Mouse (Mus musculus) macrophage (primary cell): ENCODE measurements around the gene Spns2. TPM values are rescaled to one million over a fixed set of nuclear protein-coding genes. Genes with fewer than 3 reads are reported as not detected.
A peak's percentile ranks its signal among the peaks of the same experiment; 100 is the strongest.
"Not testable (repeated sequence)": the region's sequence is repeated elsewhere in the genome, so short reads cannot be mapped to it uniquely, and the experiment has no call there.

Source experiments
- H3K27ac ChIP-seq: fragments of 350-480 bp; formaldehyde crosslinking; 2 replicates; pipeline ENCODE4 v1.9.0; 2021
- H3K36me3 ChIP-seq: fragments of 350-480 bp; formaldehyde crosslinking; 2 replicates; pipeline ENCODE4 v1.9.0; 2021; ENCODE audit errors: inconsistent target
- H3K4me3 ChIP-seq: fragments of 350-480 bp; formaldehyde crosslinking; 2 replicates; pipeline ENCODE4 v1.9.0; 2021; ENCODE audit errors: inconsistent target
- H3K79me2 ChIP-seq: fragments of 350-480 bp; formaldehyde crosslinking; 2 replicates; pipeline ENCODE4 v1.9.0; 2021; ENCODE audit errors: inconsistent target
- WGBS: methylation state at CpG from one replicate; pipeline ENCODE4 v1.1.7; 2026; ENCODE audit warnings: inconsistent platforms; ENCODE audit not compliant: missing documents; 5-methylcytosine and 5-hydroxymethylcytosine counted together
- polyA plus RNA-seq: library from polyadenylated mRNA; stranded (reverse); fragments of 250-400 nt; gene quantifications from 3 replicates; pipeline ENCODE4 v1.2.4, GENCODE M21; 2018; ENCODE audit warnings: inconsistent platforms

The Spns2 gene
- polyA plus RNA-seq, 1 experiment from 2014 or later, result not detected

DNA sequence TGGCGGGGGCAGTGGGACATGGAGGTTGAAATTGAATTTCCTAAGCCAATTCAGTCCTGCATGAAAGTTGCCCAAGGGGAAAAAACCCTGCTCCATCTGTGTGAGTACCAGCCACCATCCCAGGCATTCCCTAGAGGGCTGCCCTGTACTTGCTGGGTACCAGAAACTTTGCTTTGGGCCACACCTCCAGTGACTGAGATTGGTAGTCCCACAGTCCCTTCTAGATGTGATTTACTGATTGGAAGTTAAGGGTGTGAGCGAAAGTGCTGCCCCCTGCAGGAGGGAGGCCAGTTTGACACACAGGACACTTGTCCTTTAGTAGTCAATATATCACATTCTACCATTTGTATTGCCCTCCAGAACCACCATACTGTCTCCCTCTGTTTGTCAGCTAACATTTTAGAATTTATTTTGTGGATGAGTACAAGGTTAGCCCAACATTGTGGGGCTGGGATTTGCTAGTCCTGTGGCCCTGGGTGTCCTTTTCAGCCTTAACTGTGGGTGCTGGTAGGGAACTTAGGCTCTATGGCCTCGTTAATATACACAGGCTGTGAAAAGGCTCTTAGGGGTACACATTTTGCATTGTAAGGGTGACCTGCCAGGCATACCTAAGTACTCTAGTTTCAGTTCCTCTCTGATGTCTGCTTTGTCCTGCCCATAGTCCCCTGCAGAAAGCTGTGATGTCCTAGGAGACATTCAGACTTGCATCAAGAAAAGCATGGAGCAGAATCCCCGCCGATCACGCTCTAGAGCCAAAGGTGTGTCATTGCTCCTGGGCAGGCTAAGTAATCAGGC is 43.2 kb downstream of the Spns2 start:
- H3K36me3 ChIP-seq, result peaks cover 89% of the 10 kb centered on the region
- no peak overlapping the region for H3K4me3 ChIP-seq
- WGBS, result 77% methylated on average over 6 of the region's 6 CpGs

DNA sequence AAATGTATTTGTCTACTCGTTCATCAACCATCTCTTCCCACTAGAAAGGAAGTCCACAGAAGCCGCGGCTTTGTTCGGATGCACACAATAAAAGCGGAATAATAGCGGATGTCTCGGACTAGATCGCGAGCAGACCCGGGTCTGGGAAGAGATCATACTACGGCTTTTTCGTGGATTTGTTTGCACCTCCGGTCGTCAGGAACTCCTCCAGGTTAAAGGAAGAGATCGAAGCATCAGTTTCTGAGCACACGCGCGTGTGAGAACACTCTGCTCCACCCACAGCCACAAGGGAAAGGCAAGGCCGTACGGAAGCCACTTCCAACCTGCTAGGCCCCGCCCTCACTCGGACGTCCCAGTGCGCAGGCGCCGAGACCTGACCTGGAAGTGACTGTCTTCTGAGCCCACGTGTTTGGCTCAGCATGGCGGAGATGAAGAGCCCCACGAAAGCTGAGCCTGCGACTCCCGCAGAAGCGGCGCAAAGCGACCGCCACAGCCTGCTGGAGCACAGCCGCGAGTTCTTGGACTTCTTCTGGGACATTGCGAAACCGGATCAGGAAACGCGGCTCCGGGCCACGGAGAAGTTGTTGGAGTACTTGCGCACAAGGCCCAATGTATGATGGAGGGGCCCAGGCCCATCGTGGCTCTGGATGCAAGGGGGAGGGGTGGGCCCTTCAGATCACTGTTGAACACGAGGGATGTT is 48.6 kb downstream of the Spns2 start, which contains the start of gene Mybbp1a:
Mybbp1a (plus strand) TSS at position 391 of the 700 bp plus-strand sequence.
- H3K36me3 ChIP-seq, result peaks cover 36% of the 10 kb centered on the region; the same call in 1 of the 2 replicates
- 2% methylated on average over 46 of the region's 46 CpGs for WGBS
- H3K79me2 ChIP-seq, result peaks cover 18% of the 10 kb centered on the region
- peak within 1 kb of the TSS; percentile 52 for H3K27ac ChIP-seq
- H3K4me3 ChIP-seq, result peak within 1 kb of the TSS; percentile 99

More for the DNA sequence above, 43.2 kb downstream of the Spns2 start:
- Histone ChIP-seq H3K79me2 (peaks cover 15% of the 10 kb centered on the region), H3K27ac (no peak overlapping the region)

DNA sequence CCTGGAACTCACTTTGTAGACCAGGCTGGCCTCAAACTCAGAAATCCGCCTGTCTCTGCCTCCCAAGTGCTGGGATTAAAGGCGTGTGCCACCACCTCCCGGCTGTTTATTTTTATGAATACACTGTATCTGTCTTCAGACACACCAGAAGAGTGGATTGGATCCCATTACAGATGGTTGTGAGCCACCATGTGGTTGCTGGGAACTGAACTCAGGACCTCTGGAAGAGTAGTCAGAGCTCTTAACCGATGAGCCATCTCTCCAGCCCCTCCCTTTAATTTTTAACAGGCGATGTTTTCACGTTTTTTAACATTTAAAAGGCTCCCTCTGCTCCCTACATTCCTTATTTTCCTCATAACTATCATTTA is 49.1 kb downstream of the Spns2 start:
- Histone ChIP-seq H3K36me3 (peaks cover 31% of the 10 kb centered on the region; the same call in 1 of the 2 replicates), H3K79me2 (peaks cover 18% of the 10 kb centered on the region), H3K4me3 (peak overlapping the region; percentile 99), H3K27ac (peak overlapping the region; percentile 52)
- 37% methylated on average over 5 of the region's 6 CpGs for WGBS

DNA sequence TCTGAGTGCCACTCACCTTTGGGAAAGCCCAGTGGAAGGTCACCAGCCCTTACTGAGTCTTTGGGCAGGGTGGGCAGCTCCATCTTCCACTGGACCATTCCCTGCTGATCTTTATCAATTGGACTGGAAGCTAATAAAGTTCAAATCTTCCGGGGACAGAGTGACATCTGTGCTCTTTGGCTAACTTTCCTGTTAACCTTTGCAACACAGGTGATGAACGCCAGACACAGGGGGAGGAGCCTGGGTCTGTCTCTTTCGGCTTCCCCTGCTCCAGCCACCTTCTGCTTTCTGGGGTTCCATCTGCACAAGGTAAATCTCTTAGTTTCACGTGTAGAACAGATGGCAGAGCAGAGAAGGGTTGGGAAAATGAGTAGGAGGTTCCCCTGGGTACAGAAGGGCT is 51.3 kb downstream of the Spns2 start:
- Histone ChIP-seq H3K79me2 (peaks cover 18% of the 10 kb centered on the region), H3K36me3 (peaks cover 9% of the 10 kb centered on the region; the same call in 1 of the 2 replicates), H3K4me3 (no peak overlapping the region), H3K27ac (no peak overlapping the region)
- WGBS, result 65% methylated on average over 4 of the region's 4 CpGs

DNA sequence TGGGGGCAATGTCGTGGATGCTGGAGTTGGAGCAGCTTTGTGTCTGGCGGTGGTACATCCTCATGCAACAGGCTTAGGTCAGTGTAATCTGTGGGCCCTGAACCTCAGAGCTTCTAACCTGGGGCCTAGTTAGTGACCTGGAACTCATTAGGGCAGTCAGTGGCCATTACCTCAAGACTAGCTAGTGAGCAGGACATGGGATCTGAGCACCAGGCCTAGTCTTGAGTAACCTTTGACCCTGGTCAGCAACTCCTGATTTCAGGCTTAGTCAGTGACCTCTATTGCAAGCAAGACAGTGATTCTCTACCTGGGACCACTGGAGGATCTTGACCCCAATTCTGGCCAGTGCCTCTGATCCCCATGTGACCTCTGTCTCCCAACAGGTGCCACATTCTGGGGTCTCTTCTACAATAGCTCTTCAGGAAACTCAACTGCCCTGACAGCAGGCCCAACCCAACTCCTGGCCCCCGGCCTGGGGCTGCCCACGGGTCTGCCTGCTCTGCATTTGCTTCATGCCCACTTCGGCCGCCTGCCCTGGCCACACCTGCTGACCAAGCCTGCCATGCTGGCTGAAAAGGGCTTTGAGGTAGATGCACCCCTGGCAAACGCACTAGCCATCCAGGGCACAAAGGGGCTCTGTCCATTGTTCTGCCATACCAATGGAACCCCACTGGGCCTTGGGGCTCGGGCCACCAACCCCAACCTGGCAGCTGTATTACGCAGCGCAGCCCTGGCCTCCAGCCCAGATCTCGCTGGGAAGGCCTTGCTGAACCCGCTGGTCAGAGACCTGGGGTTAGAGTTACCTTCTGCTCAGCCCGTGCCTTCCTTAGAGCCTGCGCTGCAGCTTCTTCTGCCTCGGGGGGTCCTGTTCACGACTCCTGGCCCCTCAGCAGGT is 52.7 kb downstream of the Spns2 start:
- Histone ChIP-seq H3K79me2 (peaks cover 8% of the 10 kb centered on the region), H3K4me3 (no peak overlapping the region), H3K36me3 (no peaks in the 10 kb centered on the region), H3K27ac (no peak overlapping the region)
- 90% methylated on average over 16 of the region's 16 CpGs for WGBS

DNA sequence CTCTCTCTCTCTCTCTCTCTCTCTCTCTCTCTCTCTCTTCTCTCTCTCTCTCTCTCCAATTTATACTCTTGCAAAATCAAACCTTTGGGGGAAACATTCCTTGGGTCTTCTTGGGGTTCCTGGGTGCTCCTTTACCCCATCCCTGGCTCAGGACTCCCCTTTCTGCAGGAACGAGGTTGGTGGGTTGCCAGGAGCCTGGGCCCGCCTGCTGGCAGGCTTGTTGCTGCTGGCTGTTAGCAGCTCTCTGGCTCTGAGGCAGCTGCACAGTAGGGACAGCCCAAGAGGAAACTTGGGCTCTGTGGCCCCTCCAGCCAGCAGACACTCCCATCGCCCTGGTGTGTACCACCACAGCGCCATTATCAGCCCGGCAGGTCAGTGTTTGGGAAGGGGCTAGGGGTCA is 53.4 kb downstream of the Spns2 start:
- Histone ChIP-seq H3K79me2 (peaks cover under 1% of the 10 kb centered on the region), H3K36me3 (no peaks in the 10 kb centered on the region), H3K27ac (no peak overlapping the region), H3K4me3 (no peak overlapping the region)
- 93% methylated on average over 4 of the region's 5 CpGs for WGBS

DNA sequence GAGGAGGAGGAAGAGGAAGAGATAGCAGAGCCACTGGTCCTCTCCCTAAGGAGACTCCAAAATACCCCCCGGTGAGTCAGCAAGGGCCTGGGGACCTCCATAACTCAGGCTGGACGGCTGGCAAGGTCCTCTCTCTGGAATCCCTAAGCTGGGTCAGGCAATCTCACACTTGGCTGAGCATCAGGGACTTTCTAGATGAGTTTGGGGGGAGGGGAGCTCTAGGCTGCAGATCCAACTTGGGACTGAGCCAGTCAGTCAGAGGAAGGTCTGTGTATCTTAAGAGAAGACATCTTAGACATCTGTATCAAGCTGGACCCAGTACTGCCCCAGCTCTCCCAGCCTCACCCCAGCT is 54.0 kb downstream of the Spns2 start:
- H3K79me2 ChIP-seq, result no peaks in the 10 kb centered on the region
- no peak overlapping the region for H3K4me3 ChIP-seq
- no peaks in the 10 kb centered on the region for H3K36me3 ChIP-seq
- 82% methylated on average over 2 of the region's 2 CpGs for WGBS
- no peak overlapping the region for H3K27ac ChIP-seq

DNA sequence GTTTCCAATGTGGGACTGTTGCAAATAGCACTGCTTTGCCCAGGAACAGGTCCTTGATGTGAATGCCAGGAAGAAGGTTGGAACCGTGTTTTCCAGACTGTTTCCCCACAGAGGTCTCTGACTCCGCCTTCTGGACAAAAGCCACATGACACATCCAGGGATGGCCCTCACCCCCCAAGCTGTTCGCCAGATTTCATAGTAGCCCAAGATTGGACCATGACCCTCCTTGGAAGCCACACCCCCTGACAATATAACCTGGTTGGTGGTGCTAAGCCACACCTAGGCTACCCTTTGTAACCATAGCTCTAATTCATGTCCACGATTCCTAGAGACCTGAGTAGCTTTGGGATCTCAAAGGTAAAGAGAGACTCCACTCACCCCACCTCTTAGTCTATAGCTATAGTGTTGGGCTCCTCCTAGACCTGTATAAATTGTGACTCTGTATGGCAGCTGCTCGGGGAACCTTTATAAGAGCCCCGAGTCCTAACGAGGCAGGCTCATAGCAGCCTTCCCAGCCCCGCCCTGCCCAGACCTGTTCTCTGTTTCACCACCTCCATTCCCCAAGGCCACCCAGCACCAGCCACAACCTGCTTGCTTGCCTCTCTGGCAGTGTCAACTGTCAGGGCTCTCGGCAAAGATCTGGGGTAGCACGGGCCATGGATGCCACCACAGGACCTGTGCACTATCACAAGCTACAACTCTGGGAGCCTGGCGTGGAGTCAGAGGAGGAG is 54.6 kb downstream of the Spns2 start, which contains the start of gene Ggt6:
Ggt6 (plus strand) TSS at position 564 of the 731 bp plus-strand sequence.
- Histone ChIP-seq H3K36me3 (no peaks in the 10 kb centered on the region), H3K79me2 (no peaks in the 10 kb centered on the region), H3K4me3 (no peak within 1 kb of the TSS), H3K27ac (no peak within 1 kb of the TSS)
- WGBS, result 82% methylated on average over 11 of the region's 11 CpGs

DNA sequence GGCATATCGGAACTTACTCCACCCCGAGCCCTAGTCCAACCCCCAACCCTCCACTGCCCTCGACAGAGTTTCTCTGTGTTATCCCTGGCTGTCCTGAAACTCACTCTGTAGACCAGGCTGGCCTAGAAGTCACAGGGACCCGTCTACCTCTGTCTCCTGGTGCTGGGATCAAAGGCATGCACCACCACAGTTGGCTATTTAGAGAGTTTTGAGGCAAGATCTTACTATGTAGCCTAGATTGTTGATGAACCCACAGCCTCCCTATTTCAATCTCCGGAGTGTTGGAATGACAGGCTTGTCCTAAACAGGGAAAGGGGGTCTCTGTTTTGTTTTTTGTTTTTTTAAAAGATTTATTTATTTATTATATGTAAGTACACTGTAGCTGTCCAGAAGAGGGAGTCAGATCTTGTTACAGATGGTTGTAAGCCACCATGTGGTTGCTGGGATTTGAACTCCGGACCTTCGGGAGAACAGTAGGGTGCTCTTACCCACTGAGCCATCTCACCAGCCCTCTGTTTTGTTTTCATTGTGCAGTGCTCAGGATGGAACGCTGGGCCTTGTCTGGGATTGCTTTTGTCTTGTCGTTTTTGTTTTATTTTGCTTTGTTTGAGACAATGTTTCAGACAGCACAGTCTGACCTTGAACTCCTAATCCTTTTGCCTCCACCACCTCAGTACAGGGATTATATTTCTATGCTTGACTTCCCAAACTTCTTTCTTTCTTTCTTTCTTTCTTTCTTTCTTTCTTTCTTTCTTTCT is 59.2 kb downstream of the Spns2 start:
- H3K4me3 ChIP-seq, H3K36me3 ChIP-seq, H3K27ac ChIP-seq, H3K79me2 ChIP-seq: not testable (repeated sequence)
- WGBS, result 87% methylated on average over 9 of the region's 9 CpGs

DNA sequence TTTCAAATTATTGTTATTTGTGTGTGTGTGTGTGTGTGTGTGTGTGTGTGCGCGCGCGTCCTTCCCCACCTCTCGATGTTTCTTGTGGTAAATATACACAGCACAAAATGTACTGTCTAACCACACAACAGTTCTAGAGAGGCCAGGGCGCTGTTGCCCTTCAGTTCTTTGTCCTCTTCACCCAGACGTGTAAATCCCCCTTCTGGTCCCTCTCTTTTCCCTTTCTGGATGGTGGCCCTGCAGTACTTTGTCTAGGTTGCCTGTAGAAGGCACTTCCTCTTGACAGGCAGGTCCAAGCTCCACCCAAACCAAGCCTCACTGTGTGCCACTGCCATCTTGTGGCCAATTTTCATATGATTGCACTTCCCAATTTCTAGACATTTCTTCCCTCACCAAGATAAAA is 60.4 kb downstream of the Spns2 start:
- no peak overlapping the region for H3K4me3 ChIP-seq
- H3K27ac ChIP-seq, result no peak overlapping the region
- 47% methylated on average over 7 of the region's 7 CpGs for WGBS
- no peaks in the 10 kb centered on the region for H3K36me3 ChIP-seq
- no peaks in the 10 kb centered on the region for H3K79me2 ChIP-seq

DNA sequence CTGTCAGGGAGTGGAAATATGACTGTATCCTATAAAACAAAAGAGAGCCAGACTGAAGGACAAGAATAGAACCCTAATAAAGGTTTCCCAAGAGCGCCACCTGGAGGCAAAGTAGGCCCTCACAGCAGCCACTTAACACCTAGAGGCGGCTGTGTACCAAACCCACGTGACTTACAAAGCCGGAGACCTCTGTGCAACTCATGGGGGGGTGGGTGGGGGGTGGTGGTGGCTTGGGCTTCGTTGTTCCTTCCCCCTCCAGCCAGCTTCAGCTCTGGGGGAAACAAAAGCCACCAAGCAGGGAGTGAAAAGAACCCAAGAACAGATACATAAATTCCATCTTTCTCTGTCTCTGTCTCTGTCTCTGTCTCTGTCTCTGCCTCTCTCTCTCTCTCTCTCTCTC is 61.0 kb downstream of the Spns2 start:
- Histone ChIP-seq H3K27ac (no peak overlapping the region), H3K79me2 (no peaks in the 10 kb centered on the region), H3K4me3 (no peak overlapping the region), H3K36me3 (no peaks in the 10 kb centered on the region)
- 3% methylated on average over 4 of the region's 5 CpGs for WGBS

DNA sequence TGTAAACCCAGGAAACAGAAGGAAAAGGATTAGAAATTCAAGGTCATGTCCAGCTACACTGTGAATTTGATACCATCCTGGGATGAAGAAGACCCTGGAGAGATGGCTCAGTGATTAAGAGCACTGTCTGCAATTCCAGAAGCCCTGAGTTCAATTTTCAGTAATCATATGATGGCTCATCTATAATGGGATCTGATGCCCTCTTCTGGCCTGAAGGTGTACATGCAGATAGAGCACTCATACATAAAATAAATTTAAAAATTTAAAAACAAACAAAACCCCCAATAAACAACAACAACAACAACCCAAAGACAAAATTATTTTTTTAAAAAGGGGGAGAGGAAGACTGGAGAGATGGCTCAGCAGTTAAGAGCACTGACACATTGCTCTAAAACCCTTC is 62.8 kb downstream of the Spns2 start:
- no peaks in the 10 kb centered on the region for H3K36me3 ChIP-seq
- H3K79me2 ChIP-seq, result no peaks in the 10 kb centered on the region
- H3K4me3 ChIP-seq, result no peak overlapping the region
- no peak overlapping the region for H3K27ac ChIP-seq

DNA sequence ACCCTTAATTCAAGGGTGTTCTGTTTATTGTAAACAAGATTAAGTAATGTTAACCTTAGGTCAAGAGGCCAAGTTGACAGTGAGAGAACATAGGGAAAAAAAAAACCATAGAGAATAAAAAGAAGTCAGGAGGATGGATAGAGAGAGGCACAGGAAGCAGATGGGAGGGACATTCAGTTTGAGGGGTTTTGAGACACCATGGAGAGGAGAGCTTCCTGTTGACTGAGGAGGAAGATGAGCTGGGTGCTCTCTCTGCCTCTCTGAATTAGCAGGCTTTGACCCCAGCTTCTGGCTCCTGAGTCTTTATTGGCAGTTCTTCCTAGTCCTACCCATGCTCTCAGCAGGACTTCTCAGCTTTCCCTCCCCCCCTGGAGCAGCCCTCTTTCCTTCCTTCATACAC is 64.5 kb downstream of the Spns2 start:
- Histone ChIP-seq H3K79me2 (no peaks in the 10 kb centered on the region), H3K27ac (no peak overlapping the region), H3K4me3 (no peak overlapping the region), H3K36me3 (no peaks in the 10 kb centered on the region)

DNA sequence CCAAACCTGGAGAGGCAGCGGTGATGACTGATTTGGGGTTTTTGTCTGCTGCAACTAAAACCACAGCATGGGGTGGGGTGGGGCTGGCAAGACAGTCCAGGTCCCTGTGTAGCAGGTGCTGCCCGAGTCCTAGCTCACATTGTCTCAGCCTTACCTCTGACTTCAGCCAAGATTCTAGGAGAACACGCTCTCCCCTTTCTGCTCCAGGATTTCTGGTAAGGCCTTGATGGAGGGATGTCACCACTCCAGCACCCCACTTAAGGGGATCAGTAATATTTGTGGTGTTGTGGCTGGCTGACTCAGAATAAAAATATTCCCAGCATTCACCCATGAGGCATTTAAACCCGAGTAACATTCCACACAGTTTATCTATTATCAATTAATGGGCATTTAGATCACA is 66.0 kb downstream of the Spns2 start:
- Histone ChIP-seq H3K79me2 (no peaks in the 10 kb centered on the region), H3K27ac (no peak overlapping the region), H3K36me3 (no peaks in the 10 kb centered on the region), H3K4me3 (no peak overlapping the region)
- 74% methylated on average over 4 of the region's 4 CpGs for WGBS
